Mouse (Mus musculus) testis, adult 2 months (tissue): ENCODE data around the gene Fxyd4.

Experiments used
- CTCF ChIP-seq: fragments of 200-500 bp; IDR thresholded peaks from 2 replicates; pipeline ENCODE4 v1.5.1; 2012; ENCODE audit warnings: low read depth, mild to moderate bottlenecking, inconsistent platforms, low read length, moderate library complexity; ENCODE audit not compliant: control insufficient read depth, insufficient read depth, insufficient replicate concordance
- POLR2A ChIP-seq: fragments of 200-500 bp; IDR thresholded peaks from 2 replicates; pipeline ENCODE4 v1.6.1; 2012; ENCODE audit warnings: low read depth, mild to moderate bottlenecking, inconsistent platforms, low read length, moderate library complexity; ENCODE audit not compliant: control insufficient read depth

DNA sequence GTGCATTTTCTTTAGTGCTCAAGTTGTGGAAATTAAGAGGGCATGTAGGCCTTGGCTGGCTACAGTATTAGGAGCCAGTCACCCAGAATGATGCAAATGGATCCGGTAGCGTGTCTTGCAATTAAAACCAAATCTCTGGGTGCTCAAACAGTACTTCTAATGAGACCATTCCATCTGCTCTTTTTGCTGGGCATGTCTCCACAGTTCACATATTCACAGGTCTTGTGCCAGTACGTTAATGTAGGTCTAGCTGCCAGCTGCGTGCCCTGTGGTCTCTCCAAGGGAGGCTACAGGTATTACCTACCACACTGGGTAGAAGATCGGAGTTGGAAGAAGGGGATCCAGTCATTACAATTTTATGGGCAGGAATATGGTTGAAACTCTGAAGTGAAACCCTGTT lies 19.4 kb downstream of the Fxyd4 start:
- TF ChIP-seq CTCF (no peak), POLR2A (no peak)
